Mouse (Mus musculus) cerebellum, adult 18-20 months (tissue): ENCODE data around the gene Reep6.
"Not testable (repeated sequence)": the region's sequence is repeated elsewhere in the genome, so short reads cannot be mapped to it uniquely, and the experiment has no call there.

Experiments
- DNase-seq, 2 experiments: peaks; one replicate each; pipeline ENCODE4 v3.0.0; 2021

Gene Reep6

DNA sequence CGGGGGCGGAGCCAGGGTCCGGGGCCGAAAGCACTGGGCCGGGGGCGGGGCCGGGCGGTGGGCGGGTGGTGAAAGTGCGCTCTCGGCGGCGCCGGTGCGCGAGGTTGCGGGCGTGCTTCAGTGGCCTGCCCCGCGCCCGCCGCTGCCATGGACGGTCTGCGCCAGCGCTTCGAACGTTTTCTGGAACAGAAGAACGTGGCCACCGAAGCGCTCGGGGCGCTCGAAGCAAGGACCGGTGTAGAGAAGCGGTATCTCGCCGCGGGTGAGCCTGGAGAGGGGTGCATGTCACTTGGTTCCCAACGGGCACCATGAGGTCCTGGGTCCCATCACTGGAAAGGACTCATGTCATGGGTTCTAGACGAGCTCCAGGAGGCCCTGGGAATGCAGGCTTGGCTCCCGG lies 331 bp downstream of the Reep6 start:
- DNase-seq: no peak

DNA sequence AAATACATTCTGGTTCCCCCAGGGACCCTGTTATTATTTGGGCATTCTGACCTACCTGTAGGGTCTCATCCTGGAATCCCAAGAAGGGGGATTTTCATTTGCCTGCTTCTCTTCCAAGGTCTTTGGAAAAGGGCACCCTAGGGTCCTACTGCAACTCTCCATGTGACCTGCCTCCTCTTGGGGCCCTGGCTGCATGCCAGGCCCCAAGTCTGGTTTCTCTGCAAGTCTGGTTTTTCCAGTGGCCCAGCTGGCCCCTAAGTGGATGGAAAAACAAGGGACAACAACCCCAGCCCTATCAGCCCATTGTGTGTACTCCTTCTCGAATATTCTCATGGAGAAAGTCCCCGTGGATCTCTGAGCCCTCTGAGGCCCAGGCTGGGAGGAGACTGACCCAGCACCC lies 1.1 kb downstream of the Reep6 start:
- DNase-seq: no peak

DNA sequence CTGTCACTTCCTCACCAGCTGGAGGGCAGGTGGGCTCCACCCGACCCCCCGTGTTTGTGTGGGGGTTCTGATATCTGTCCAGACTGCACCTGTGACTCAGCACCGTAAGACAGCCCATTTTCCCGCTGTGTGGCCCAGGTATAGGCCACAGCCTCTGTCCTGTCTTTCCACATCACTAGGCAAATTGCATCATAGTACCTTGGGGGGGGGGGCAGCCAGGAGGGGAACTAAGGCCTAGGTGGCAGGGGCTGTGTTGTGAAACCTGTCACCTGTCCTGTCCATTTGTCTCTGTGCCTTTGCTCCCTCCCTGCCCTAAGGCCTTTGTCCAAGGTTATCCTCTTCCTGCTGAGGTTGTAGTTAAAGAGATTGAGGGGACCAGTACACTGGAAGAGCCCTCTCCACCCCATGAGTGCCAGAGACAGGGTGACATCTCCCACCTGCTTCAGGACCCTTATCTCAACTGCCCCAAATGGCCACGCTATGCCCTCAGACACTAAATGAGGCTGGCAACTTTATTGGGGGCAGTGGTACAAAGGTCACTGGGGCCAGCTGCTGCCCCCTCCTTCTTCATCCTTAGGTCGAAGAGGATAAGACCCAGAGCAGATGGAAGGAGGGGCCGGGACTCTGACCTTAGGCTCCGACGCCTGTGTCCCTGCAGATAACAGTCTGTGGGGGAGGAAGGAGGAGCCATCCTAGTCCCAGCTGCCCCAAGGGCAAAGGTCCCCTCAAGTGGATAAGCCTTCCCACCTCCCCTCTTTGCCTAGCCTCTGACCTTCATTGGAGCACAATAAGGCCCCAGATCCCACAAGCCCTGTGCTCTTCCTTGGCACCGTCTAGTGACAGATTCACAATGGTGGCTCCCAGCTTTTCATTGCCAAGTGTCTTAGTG lies 2.1 kb downstream of the Reep6 start:
- no peak for DNase-seq

DNA sequence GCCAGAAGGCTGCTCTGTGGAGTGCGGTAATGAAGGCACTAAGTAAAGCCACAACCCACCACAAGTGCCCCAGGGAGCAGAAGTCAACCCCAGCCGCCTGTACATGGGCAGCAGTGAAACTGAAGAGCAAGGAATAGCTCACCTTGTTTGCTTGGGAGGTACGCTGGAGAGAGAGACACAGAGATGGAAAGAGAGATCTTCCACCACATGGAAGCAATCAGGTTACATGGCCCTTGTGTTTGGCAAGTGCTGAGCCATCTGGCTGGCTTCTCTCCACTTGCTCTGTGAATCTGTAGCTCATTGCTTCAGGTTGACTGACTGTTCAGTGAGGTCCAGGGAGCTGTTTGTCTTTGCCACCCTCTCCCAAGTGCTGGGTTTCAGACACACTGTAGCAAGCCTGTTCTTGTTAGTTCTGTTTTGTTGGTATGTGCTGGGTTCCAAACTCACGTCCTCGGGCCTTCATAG lies 2.8 kb downstream of the Reep6 start:
- DNase-seq: peak; percentile 63 to 71

GRCm38 (mm10) chr10:80336263-80336662 lies 6.5 kb downstream of the Reep6 start:
- DNase-seq: no peak

DNA sequence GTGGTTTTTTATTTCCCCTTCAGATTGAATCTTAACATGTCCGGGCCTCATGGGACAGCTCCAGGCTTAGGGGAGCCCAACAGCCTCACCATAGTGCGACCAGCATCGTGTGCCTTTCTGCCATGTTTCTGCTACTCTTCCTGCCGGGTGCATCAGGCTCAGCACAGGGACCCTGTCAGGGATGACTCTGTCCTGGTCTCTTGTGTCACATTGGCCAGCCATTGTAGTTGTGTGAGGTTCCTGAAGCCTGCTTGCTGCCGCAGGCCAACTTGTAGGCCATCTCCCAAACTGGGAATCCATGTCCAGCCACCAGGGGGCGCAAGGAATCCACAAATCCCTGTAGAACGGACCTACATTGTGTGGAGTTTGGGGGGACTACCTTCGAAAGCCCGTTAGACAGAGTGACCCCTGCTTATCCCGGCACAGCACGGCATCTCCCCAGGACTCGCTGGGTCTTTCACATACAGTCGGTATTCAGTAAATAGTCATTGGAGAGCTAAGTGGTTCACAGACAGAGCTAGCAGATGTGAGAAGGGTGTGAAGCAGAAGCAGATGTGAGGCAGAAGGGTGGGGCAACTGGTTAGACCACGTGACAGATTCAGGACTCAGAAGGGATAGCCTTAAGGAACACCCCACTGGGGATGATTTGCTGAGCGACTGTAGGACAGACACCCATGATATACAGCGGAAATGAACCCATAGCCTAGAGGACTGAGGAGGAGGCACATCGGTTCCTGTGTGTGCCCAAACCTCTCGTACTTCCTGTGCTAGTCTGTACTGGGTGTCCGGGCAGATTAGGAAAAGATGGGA lies 10.4 kb downstream of the Reep6 start:
- peak; percentile 82 to 89 for DNase-seq

- no peak for DNase-seq
Observed at GRCm38 (mm10) chr10:80341026-80341425, 11.3 kb downstream of the Reep6 start.

- no peak for DNase-seq
Observed at GRCm38 (mm10) chr10:80341491-80342304, 11.9 kb downstream of the Reep6 start.

DNA sequence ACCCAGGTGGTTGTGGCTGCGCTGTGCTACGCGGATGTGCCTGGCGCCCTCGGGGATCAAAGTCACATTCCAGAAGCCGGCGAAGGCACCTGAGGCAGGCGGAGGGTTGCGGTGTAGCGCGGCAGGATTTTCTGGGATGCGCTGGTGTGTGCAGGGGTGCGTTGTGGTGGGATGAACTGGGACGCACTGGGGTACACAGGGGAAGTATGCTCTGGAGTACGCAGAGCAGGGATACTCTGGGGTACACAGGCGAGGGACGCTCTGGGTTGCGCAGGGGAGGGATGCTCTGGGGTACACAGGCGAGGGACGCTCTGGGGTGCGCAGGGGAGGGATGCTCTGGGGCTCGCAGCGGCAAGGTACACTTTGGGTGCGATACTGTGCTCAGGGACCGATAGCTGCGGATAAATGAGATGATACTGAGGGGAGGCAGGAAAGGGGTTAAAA lies 12.6 kb downstream of the Reep6 start:
- no peak for DNase-seq

DNA sequence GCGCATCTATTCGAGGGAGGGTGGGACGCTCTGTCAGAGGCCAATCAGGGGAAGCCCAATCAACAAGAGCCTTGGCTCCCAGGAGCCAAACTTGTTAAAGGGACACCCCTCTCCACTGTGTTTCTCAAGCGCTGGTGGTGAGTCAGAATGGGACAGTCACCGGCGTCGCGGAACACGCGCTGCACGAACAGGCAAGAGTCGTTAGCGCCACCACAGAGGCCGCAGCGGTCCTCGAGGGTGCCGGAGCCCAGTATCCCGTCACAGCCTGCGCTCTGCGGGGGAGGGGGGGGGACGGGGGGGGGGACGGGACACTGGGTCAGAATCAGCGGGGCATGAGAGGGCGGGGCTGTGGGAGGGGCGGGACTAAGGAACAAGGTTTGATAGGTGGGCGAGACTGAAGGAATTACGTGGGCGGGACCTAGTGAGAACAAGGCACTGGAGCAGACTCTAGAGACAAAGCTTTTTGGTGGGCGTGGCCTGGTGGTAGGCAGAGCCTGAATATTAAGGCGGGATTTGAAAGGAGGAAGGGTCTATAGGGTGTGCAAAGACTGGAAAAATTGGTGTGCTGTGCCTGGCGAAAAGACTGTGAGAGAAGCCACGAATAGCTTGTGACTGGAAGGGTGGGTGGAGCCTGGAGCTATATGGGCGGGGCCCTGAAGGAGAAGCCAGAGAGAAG lies 13.1 kb downstream of the Reep6 start:
- DNase-seq: peak in 1 of 2 experiments; percentile 16

- no peak for DNase-seq
Observed at GRCm38 (mm10) chr10:80343425-80343895, 13.7 kb downstream of the Reep6 start.

- DNase-seq: no peak
Observed at GRCm38 (mm10) chr10:80344131-80344661, 14.4 kb downstream of the Reep6 start.

- DNase-seq: no peak
Observed at GRCm38 (mm10) chr10:80345122-80345521, 15.4 kb downstream of the Reep6 start.

GRCm38 (mm10) chr10:80345929-80346328 lies 16.2 kb downstream of the Reep6 start:
- not testable (repeated sequence) for DNase-seq

GRCm38 (mm10) chr10:80347514-80347967 lies 17.8 kb downstream of the Reep6 start:
- no peak for DNase-seq

DNA sequence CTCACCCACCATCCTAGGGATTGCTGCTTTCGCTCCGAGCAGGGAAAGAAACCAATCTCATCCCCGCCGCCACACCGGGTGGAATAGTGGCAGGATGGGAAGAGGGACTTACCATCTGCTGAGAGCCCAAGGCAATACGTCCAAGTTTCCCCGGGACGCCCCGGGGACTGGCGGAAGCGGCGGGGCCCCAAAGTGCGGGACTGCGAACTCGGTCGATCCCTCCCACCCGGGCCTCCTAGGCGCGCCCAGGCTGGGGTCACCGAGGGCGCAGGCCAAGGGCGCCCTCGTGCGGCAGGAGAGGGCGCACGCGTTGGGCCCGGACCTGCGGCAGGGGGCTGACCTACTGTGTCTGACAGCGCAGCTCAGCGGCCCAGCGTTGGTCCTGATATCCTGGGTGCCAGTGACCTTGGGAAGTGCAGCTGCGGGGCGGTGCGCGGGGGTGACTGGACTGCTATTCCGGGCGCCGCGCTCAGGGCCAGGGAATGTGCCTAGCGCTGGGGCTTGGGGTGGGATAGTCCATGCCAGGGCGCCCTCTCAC lies 18.6 kb downstream of the Reep6 start, which contains the start of gene Adamtsl5:
TSS of gene Adamtsl5 (minus strand) at position 169 of the 538 bp plus-strand sequence.
- DNase-seq: peak; percentile 41 to 71

DNA sequence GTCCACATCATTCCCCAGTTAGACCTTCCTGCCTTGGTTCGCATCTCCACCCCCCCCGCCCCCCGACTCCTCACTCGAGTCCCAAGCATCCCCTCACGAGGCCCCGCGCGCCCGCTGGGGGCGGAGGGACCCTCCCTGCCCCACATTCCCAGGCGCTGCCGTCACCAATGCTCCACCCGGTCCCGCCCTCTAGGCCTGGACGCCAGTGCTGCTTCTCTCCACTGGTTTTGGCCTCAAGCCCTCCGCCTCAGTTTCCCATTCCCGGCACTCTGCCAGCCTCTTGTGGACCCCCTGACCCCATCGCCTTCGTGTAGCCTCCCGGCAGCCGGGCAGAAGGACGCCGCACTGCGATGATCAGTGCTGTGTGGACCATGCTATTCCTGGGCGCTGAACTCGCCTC lies 19.2 kb downstream of the Reep6 start:
- DNase-seq: no peak

- peak; percentile 86 to 92 for DNase-seq
Observed at GRCm38 (mm10) chr10:80350292-80350691, 20.5 kb downstream of the Reep6 start.

- no peak for DNase-seq
Observed at GRCm38 (mm10) chr10:80351896-80352295, 22.1 kb downstream of the Reep6 start.

DNA sequence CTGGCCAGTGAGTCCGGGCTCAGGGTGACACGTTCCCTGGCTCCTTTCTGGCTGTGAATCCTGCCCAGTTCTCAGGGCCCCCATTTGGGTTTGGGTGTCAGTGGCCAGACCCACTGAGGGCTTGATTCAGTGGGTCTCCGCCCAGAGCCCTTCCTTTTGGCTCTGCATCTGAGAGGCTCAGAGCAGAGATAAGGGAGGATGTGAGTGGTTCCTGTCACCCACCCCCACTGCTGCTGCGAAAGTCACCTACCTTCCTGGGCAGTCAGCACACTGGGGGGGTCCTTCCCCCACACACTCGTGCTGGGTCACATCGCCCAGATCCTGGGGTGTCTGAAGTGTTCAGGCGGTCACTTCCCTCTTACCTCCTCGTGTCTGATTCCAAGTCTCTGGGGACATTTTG lies 23.0 kb downstream of the Reep6 start:
- DNase-seq: no peak

GRCm38 (mm10) chr10:80355431-80355830 lies 25.7 kb downstream of the Reep6 start:
- peak; percentile 76 to 77 for DNase-seq
